Mouse (Mus musculus): ENCODE results near the gene Cxcl17. TPM values are rescaled to one million over a fixed set of nuclear protein-coding genes. Genes with fewer than 3 reads are reported as not detected.

The Cxcl17 gene
- polyA plus RNA-seq, 1 experiment from 2014 or later: not detected

GRCm38 (mm10) chr7:25395558-25396521 is 16.8 kb downstream of the Cxcl17 start:
- peak; percentile 96 for ATAC-seq (replicated peaks; ENCODE audit: low FRiP score, low TSS enrichment, low read depth)
- DNase-seq (ENCODE audit: low spot score): peak; percentile 98
- Histone ChIP-seq H3K4me1 (replicated peaks; ENCODE audit: control insufficient read depth, insufficient read depth, low read length) (peaks cover 19% of the 10 kb centered on the region), H3K4me3 (ENCODE audit: low read depth, low read length) (peak overlapping the region; percentile 70), H3K36me3 (ENCODE audit: control insufficient read depth, insufficient read depth, low read length) (no peaks in the 10 kb centered on the region), H3K4me2 (ENCODE audit: low read length) (peak overlapping the region; percentile 62), H3K9ac (ENCODE audit: low read length) (peak overlapping the region; percentile 58), H3K9me3 (ENCODE audit: control insufficient read depth, low read length) (no peaks in the 10 kb centered on the region), H3K27ac (ENCODE audit: low read depth) (peak overlapping the region; percentile 51; the same call in 1 of the 2 replicates), H3K27me3 (replicated peaks; ENCODE audit: control insufficient read depth, insufficient read depth, low read length) (no peaks in the 10 kb centered on the region)
- 8% methylated on average over 49 of the region's 52 CpGs for WGBS

- Histone ChIP-seq H3K4me1 (replicated peaks; ENCODE audit: control insufficient read depth, insufficient read depth, low read length) (peaks cover 26% of the 10 kb centered on the region), H3K9ac (ENCODE audit: low read length) (peak overlapping the region; percentile 58), H3K27me3 (replicated peaks; ENCODE audit: control insufficient read depth, insufficient read depth, low read length) (no peaks in the 10 kb centered on the region), H3K27ac (ENCODE audit: low read depth) (no peak overlapping the region; the same call in none of the 2 replicates), H3K4me2 (ENCODE audit: low read length) (peak overlapping the region; percentile 62), H3K9me3 (ENCODE audit: control insufficient read depth, low read length) (no peaks in the 10 kb centered on the region), H3K36me3 (ENCODE audit: control insufficient read depth, insufficient read depth, low read length) (no peaks in the 10 kb centered on the region), H3K4me3 (ENCODE audit: low read depth, low read length) (peak overlapping the region; percentile 70)
- 1% methylated on average over 22 of the region's 22 CpGs for WGBS
- ATAC-seq (replicated peaks; ENCODE audit: low FRiP score, low TSS enrichment, low read depth) (peak; percentile 44), DNase-seq (ENCODE audit: low spot score) (no peak)
These were observed 17.5 kb downstream of the Cxcl17 start for GRCm38 (mm10) chr7:25395186-25395557.

GRCm38 (mm10) chr7:25394754-25395153 is 17.9 kb downstream of the Cxcl17 start:
- Histone ChIP-seq H3K9ac (ENCODE audit: low read length) (peak overlapping the region; percentile 58), H3K4me1 (replicated peaks; ENCODE audit: control insufficient read depth, insufficient read depth, low read length) (peaks cover 30% of the 10 kb centered on the region), H3K4me3 (ENCODE audit: low read depth, low read length) (peak overlapping the region; percentile 70), H3K4me2 (ENCODE audit: low read length) (peak overlapping the region; percentile 62), H3K36me3 (ENCODE audit: control insufficient read depth, insufficient read depth, low read length) (no peaks in the 10 kb centered on the region), H3K27me3 (replicated peaks; ENCODE audit: control insufficient read depth, insufficient read depth, low read length) (no peaks in the 10 kb centered on the region), H3K27ac (ENCODE audit: low read depth) (no peak overlapping the region; the same call in 1 of the 2 replicates), H3K9me3 (ENCODE audit: control insufficient read depth, low read length) (no peaks in the 10 kb centered on the region)
- 12% methylated on average over 7 of the region's 7 CpGs for WGBS
- ATAC-seq (replicated peaks; ENCODE audit: low FRiP score, low TSS enrichment, low read depth) (no peak), DNase-seq (ENCODE audit: low spot score) (no peak)

GRCm38 (mm10) chr7:25393451-25394210 is 19.1 kb downstream of the Cxcl17 start:
- Histone ChIP-seq H3K9ac (ENCODE audit: low read length) (0 out of 2 replicates have a peak overlapping the region, but pooled peaks have one; percentile 5), H3K36me3 (ENCODE audit: control insufficient read depth, insufficient read depth, low read length) (no peaks in the 10 kb centered on the region), H3K27me3 (replicated peaks; ENCODE audit: control insufficient read depth, insufficient read depth, low read length) (no peaks in the 10 kb centered on the region), H3K9me3 (ENCODE audit: control insufficient read depth, low read length) (no peaks in the 10 kb centered on the region), H3K27ac (ENCODE audit: low read depth) (no peak overlapping the region), H3K4me3 (ENCODE audit: low read depth, low read length) (0 out of 2 replicates have a peak overlapping the region, but pooled peaks have one; percentile 70), H3K4me2 (ENCODE audit: low read length) (peak overlapping the region; percentile 62), H3K4me1 (replicated peaks; ENCODE audit: control insufficient read depth, insufficient read depth, low read length) (peaks cover 32% of the 10 kb centered on the region)
- no peak for ATAC-seq (replicated peaks; ENCODE audit: low FRiP score, low TSS enrichment, low read depth)
- 81% methylated on average over 8 of the region's 8 CpGs for WGBS
- DNase-seq (ENCODE audit: low spot score): no peak

- H3K4me1 ChIP-seq (replicated peaks; ENCODE audit: control insufficient read depth, insufficient read depth, low read length): peaks cover 32% of the 10 kb centered on the region
- H3K4me2 ChIP-seq (ENCODE audit: low read length): no peak overlapping the region
- H3K4me3 ChIP-seq (ENCODE audit: low read depth, low read length): no peak overlapping the region
- DNase-seq (ENCODE audit: low spot score) (no peak), ATAC-seq (replicated peaks; ENCODE audit: low FRiP score, low TSS enrichment, low read depth) (no peak)
- H3K27me3 ChIP-seq (replicated peaks; ENCODE audit: control insufficient read depth, insufficient read depth, low read length): no peaks in the 10 kb centered on the region
- H3K36me3 ChIP-seq (ENCODE audit: control insufficient read depth, insufficient read depth, low read length): peaks cover 7% of the 10 kb centered on the region
- 55% methylated on average over 7 of the region's 7 CpGs for WGBS
- no peak overlapping the region for H3K9ac ChIP-seq (ENCODE audit: low read length)
- no peak overlapping the region for H3K27ac ChIP-seq (ENCODE audit: low read depth)
- no peaks in the 10 kb centered on the region for H3K9me3 ChIP-seq (ENCODE audit: control insufficient read depth, low read length)
These were observed 19.8 kb downstream of the Cxcl17 start for GRCm38 (mm10) chr7:25392851-25393250.

- H3K27ac ChIP-seq (ENCODE audit: low read depth): no peak overlapping the region
- H3K4me2 ChIP-seq (ENCODE audit: low read length): no peak overlapping the region
- no peaks in the 10 kb centered on the region for H3K27me3 ChIP-seq (replicated peaks; ENCODE audit: control insufficient read depth, insufficient read depth, low read length)
- H3K4me1 ChIP-seq (replicated peaks; ENCODE audit: control insufficient read depth, insufficient read depth, low read length): peaks cover 32% of the 10 kb centered on the region
- DNase-seq (ENCODE audit: low spot score) (no peak), ATAC-seq (replicated peaks; ENCODE audit: low FRiP score, low TSS enrichment, low read depth) (no peak)
- no peaks in the 10 kb centered on the region for H3K9me3 ChIP-seq (ENCODE audit: control insufficient read depth, low read length)
- H3K4me3 ChIP-seq (ENCODE audit: low read depth, low read length): no peak overlapping the region
- 86% methylated on average over 2 of the region's 2 CpGs for WGBS
- H3K36me3 ChIP-seq (ENCODE audit: control insufficient read depth, insufficient read depth, low read length): peaks cover 16% of the 10 kb centered on the region
- H3K9ac ChIP-seq (ENCODE audit: low read length): no peak overlapping the region
These were observed 20.7 kb downstream of the Cxcl17 start for GRCm38 (mm10) chr7:25391856-25392453.

GRCm38 (mm10) chr7:25390986-25391385 is 21.7 kb downstream of the Cxcl17 start:
- ATAC-seq (replicated peaks; ENCODE audit: low FRiP score, low TSS enrichment, low read depth) (no peak), DNase-seq (ENCODE audit: low spot score) (no peak)
- H3K4me2 ChIP-seq (ENCODE audit: low read length): no peak overlapping the region
- WGBS: 52% methylated on average over 2 of the region's 2 CpGs
- H3K9ac ChIP-seq (ENCODE audit: low read length): no peak overlapping the region
- peak overlapping the region; percentile 34; the same call in 1 of the 2 replicates for H3K27ac ChIP-seq (ENCODE audit: low read depth)
- peaks cover 18% of the 10 kb centered on the region for H3K36me3 ChIP-seq (ENCODE audit: control insufficient read depth, insufficient read depth, low read length)
- H3K4me3 ChIP-seq (ENCODE audit: low read depth, low read length): no peak overlapping the region
- H3K4me1 ChIP-seq (replicated peaks; ENCODE audit: control insufficient read depth, insufficient read depth, low read length): peaks cover 31% of the 10 kb centered on the region
- H3K9me3 ChIP-seq (ENCODE audit: control insufficient read depth, low read length): no peaks in the 10 kb centered on the region
- no peaks in the 10 kb centered on the region for H3K27me3 ChIP-seq (replicated peaks; ENCODE audit: control insufficient read depth, insufficient read depth, low read length)

DNA sequence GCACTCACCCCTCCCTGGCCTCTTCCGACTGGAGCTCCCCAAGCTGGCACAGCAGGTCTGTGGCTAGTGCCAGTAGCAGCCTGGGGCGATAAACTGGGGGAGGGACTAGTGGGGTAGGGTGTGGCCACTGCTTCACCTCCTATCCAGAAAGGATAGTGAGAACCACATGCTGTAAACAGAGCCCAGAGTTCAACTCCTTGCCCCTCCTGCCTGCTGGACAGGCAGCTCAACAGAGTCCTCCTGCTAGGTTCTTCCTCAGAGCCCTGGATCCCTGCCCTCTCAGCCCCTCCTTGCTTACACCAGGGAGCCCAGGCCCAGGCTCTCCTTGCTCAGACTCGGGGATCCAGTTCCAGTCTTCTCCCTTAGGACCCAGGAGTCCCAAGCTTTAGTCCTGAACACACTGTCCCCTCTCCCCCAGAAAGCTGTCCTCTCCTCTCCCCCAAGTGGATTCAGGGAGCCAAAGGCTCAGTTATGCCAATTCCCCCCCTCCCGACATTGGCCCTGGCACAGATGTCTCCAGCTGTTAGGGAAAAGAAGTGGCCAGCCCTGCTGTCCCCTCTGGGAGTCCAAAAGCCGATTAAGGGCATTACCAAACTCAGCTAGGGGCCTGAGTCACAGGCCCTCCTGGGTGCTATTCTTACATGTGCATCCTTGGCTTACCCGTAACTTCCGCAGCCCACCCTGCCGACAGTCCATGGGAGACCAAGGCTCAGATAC is 22.5 kb downstream of the Cxcl17 start:
- peak overlapping the region; percentile 34; the same call in 1 of the 2 replicates for H3K27ac ChIP-seq (ENCODE audit: low read depth)
- 56% methylated on average over 8 of the region's 8 CpGs for WGBS
- H3K9ac ChIP-seq (ENCODE audit: low read length): no peak overlapping the region
- H3K4me3 ChIP-seq (ENCODE audit: low read depth, low read length): no peak overlapping the region
- no peak overlapping the region for H3K4me2 ChIP-seq (ENCODE audit: low read length)
- peaks cover 35% of the 10 kb centered on the region for H3K4me1 ChIP-seq (replicated peaks; ENCODE audit: control insufficient read depth, insufficient read depth, low read length)
- H3K9me3 ChIP-seq (ENCODE audit: control insufficient read depth, low read length): no peaks in the 10 kb centered on the region
- peaks cover 23% of the 10 kb centered on the region for H3K36me3 ChIP-seq (ENCODE audit: control insufficient read depth, insufficient read depth, low read length)
- no peak for DNase-seq (ENCODE audit: low spot score)
- H3K27me3 ChIP-seq (replicated peaks; ENCODE audit: control insufficient read depth, insufficient read depth, low read length): no peaks in the 10 kb centered on the region
- ATAC-seq (replicated peaks; ENCODE audit: low FRiP score, low TSS enrichment, low read depth): peak; percentile 30; the same call in 1 of the 2 replicates

All from intestine, embryonic 14.5 days (tissue).